ENCODE assay signal across 10 mouse cellular contexts in genomic region chr8:108829305-108829717, GRCm38 (mm10).
A peak's percentile ranks its signal among the peaks of the same experiment; 100 is the strongest.
DNase-seq lines count a peak whose midpoint lies in the region; ATAC-seq lines count a peak whose summit lies in the region.
"Had no signal": no experiment of that assay in that cellular context is flagged by ENCODE, and none has a peak within 500 bp of the region (broad histone marks: within the 10 kb centered on the region; RNA-seq: fewer than 3 reads in every experiment).

No protein-coding gene starts in this region.

- H3K27ac ChIP-seq in forebrain, embryonic 11.5 days (ENCODE audit: low read depth, low read length): peak overlapping the region; percentile 26; the same call in 1 of the 2 replicates
- H3K27ac ChIP-seq in hindbrain, embryonic 12.5 days: peak overlapping the region; percentile 45
- no peak overlapping the region for H3K27ac ChIP-seq in stomach, embryonic 15.5 days
- H3K27ac ChIP-seq: liver, embryonic 13.5 days had no signal

- peak; percentile 82 for ATAC-seq in forebrain, embryonic 11.5 days (replicated peaks; ENCODE audit: low FRiP score)
- ATAC-seq in hindbrain, embryonic 12.5 days (ENCODE audit: low FRiP score): peak; percentile 80
- ATAC-seq in stomach, embryonic 15.5 days (ENCODE audit: insufficient read depth, low FRiP score, low read depth): peak; percentile 67; the same call in 1 of the 2 replicates
- ATAC-seq in monocyte, adult 5-6 weeks (replicated peaks; ENCODE audit: insufficient number of reproducible peaks, low FRiP score, low TSS enrichment, poor library complexity, severe bottlenecking): no peak

- WGBS in forebrain, embryonic 11.5 days: 23% methylated on average over 12 of the region's 12 CpGs
- WGBS in hindbrain, embryonic 12.5 days: 9% methylated on average over 11 of the region's 12 CpGs
- 42% methylated on average over 12 of the region's 12 CpGs for WGBS in stomach, embryonic 15.5 days

- H3K9ac ChIP-seq in forebrain, embryonic 11.5 days (ENCODE audit: low read length): peak overlapping the region; percentile 5; the same call in 1 of the 2 replicates
- 0 out of 2 replicates have a peak overlapping the region, but pooled peaks have one; percentile 15 for H3K9ac ChIP-seq in hindbrain, embryonic 12.5 days
- no peak overlapping the region for H3K9ac ChIP-seq in stomach, embryonic 15.5 days
- H3K9ac ChIP-seq: liver, embryonic 13.5 days had no signal

- peak; percentile 46 for DNase-seq in layer of hippocampus, adult 11-12 months (ENCODE audit: low spot score)
- DNase-seq in layer of hippocampus, adult 9-10 months (ENCODE audit: low spot score): no peak
- DNase-seq in forebrain, embryonic 11.5 days (ENCODE audit: low spot score): peak; percentile 82
- DNase-seq in mesoderm, embryonic 11.5 days (ENCODE audit: low read depth, low spot score): peak; percentile 79
- DNase-seq in liver: no peak
- DNase-seq: liver, embryonic 13.5 days had no signal

- no peaks in the 10 kb centered on the region for H3K9me3 ChIP-seq in forebrain, embryonic 11.5 days (ENCODE audit: control insufficient read depth, low read length)
- no peaks in the 10 kb centered on the region for H3K9me3 ChIP-seq in hindbrain, embryonic 12.5 days (replicated peaks)
- H3K9me3 ChIP-seq in stomach, embryonic 15.5 days: no peaks in the 10 kb centered on the region
- H3K9me3 ChIP-seq: liver, embryonic 13.5 days had no signal

- H3K4me1 ChIP-seq in forebrain, embryonic 11.5 days (replicated peaks; ENCODE audit: control insufficient read depth, insufficient read depth, low read length): peaks cover 12% of the 10 kb centered on the region
- H3K4me1 ChIP-seq in hindbrain, embryonic 12.5 days: peaks cover 61% of the 10 kb centered on the region
- peaks cover 17% of the 10 kb centered on the region for H3K4me1 ChIP-seq in stomach, embryonic 15.5 days

- no peaks in the 10 kb centered on the region for H3K36me3 ChIP-seq in forebrain, embryonic 11.5 days (ENCODE audit: control insufficient read depth, insufficient read depth, low read length)
- 0 out of 2 replicates have a peak, but pooled peaks cover 2% of the 10 kb centered on the region for H3K36me3 ChIP-seq in hindbrain, embryonic 12.5 days
- no peaks in the 10 kb centered on the region for H3K36me3 ChIP-seq in stomach, embryonic 15.5 days
- H3K36me3 ChIP-seq: liver, embryonic 13.5 days had no signal

- H3K4me2 ChIP-seq in forebrain, embryonic 11.5 days (ENCODE audit: low read depth, low read length, severe bottlenecking): 0 out of 2 replicates have a peak overlapping the region, but pooled peaks have one; percentile 8
- peak overlapping the region; percentile 29 for H3K4me2 ChIP-seq in hindbrain, embryonic 12.5 days (replicated peaks)
- H3K4me2 ChIP-seq in stomach, embryonic 15.5 days: no peak overlapping the region
- H3K4me2 ChIP-seq: liver, embryonic 13.5 days had no signal

- H3K27me3 ChIP-seq in forebrain, embryonic 11.5 days (ENCODE audit: control insufficient read depth, insufficient read depth, low read length): no peaks in the 10 kb centered on the region
- H3K27me3 ChIP-seq in hindbrain, embryonic 12.5 days: no peaks in the 10 kb centered on the region
- H3K27me3 ChIP-seq in stomach, embryonic 15.5 days (replicated peaks): no peaks in the 10 kb centered on the region
- H3K27me3 ChIP-seq: CH12.LX; liver, embryonic 13.5 days had no signal

- no peak overlapping the region for H3K4me3 ChIP-seq in forebrain, embryonic 11.5 days (ENCODE audit: low read depth, low read length)
- no peak overlapping the region for H3K4me3 ChIP-seq in hindbrain, embryonic 12.5 days
- no peak overlapping the region for H3K4me3 ChIP-seq in stomach, embryonic 15.5 days (replicated peaks)
- H3K4me3 ChIP-seq: liver, embryonic 13.5 days had no signal

Comparison
In these comparisons a context has a peak if more than half of its experiments do, and no peak if none do; other contexts are left out.
1. DNase-seq: peak in layer of hippocampus, adult 11-12 months (single experiment), forebrain, embryonic 11.5 days (single experiment) and mesoderm, embryonic 11.5 days (single experiment); none in layer of hippocampus, adult 9-10 months (single experiment) and liver (single experiment).